Mouse (Mus musculus): ENCODE results near the gene Grm4. TPM values are rescaled to one million over a fixed set of nuclear protein-coding genes. Genes with fewer than 3 reads are reported as not detected.
A peak's percentile ranks its signal among the peaks of the same experiment; 100 is the strongest.

Gene Grm4
- total RNA-seq (2014; rRNA removed) (34.3 and 38.8 TPM in 2 replicates), polyA plus RNA-seq (2015; fragmentation: Nextera tagmentation; extraction: Ambion mirVana) (8.7 and 10.1 TPM in 2 replicates)

DNA sequence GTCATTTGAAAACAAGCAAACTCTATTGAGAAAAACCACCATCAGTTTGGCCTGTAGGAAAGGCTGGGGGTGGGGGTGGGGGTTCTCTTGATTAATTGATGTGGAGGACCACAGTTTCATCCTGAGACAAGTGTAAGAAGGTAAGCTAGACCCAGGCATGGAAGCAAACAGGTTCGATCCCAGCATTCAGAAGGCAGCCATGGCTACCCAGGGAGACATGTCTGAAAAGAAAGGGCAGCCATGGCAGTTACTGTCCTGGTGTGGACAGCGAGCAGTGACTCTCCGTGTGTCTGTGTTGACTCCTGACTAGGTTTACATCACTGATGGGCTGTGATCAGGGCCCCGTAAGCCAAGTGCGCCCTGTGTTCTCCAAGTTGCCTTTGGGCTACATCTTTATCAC, at the start of gene Grm4:
TSS of gene Grm4 (minus strand) at position 101 of the 400 bp plus-strand sequence.
- Histone ChIP-seq H3K9ac (replicated peaks; ENCODE audit: low read length) (no peak within 1 kb of the TSS), H3K27me3 (ENCODE audit: insufficient read depth, low read length) (peaks cover 11% of the 10 kb centered on the region), H3K4me2 (ENCODE audit: low read depth, low read length) (peak within 1 kb of the TSS; percentile 46), H3K4me1 (ENCODE audit: insufficient read depth, low read length) (no peaks in the 10 kb centered on the region; the same call in 1 of the 2 replicates), H3K9me3 (ENCODE audit: low read length) (no peaks in the 10 kb centered on the region), H3K36me3 (ENCODE audit: insufficient read depth, low read length) (no peaks in the 10 kb centered on the region), H3K27ac (no peak within 1 kb of the TSS), H3K4me3 (ENCODE audit: low read length) (0 out of 2 replicates have a peak within 1 kb of the TSS, but pooled peaks have one; percentile 10)
- ATAC-seq: no peak
- TF ChIP-seq CTCF (IDR thresholded peaks at IDR 0.05; ENCODE audit: low read depth): no peak
- no peak for DNase-seq (ENCODE audit: low spot score)
- 72% methylated on average over 5 of the region's 5 CpGs for WGBS

GRCm38 (mm10) chr17:27568228-27568627, 47.0 kb upstream of the Grm4 start:
- Histone ChIP-seq H3K4me3 (ENCODE audit: low read length) (no peak overlapping the region), H3K27ac (no peak overlapping the region), H3K4me1 (ENCODE audit: insufficient read depth, low read length) (peaks cover 10% of the 10 kb centered on the region), H3K9ac (replicated peaks; ENCODE audit: low read length) (no peak overlapping the region), H3K27me3 (ENCODE audit: insufficient read depth, low read length) (no peaks in the 10 kb centered on the region), H3K36me3 (ENCODE audit: insufficient read depth, low read length) (no peaks in the 10 kb centered on the region), H3K9me3 (ENCODE audit: low read length) (no peaks in the 10 kb centered on the region), H3K4me2 (ENCODE audit: low read depth, low read length) (no peak overlapping the region)
- DNase-seq (ENCODE audit: low spot score) (no peak), ATAC-seq (no peak)
- WGBS: 76% methylated on average over 5 of the region's 5 CpGs
- no peak for TF ChIP-seq CTCF (IDR thresholded peaks at IDR 0.05; ENCODE audit: low read depth)

- TF ChIP-seq CTCF (IDR thresholded peaks at IDR 0.05; ENCODE audit: low read depth): no peak
- ATAC-seq (no peak), DNase-seq (ENCODE audit: low spot score) (no peak)
- peak overlapping the region; percentile 65 for H3K4me3 ChIP-seq (ENCODE audit: low read length)
- 0% methylated on average over 13 of the region's 13 CpGs for WGBS
- peak overlapping the region; percentile 86 for H3K4me2 ChIP-seq (ENCODE audit: low read depth, low read length)
- peaks cover 10% of the 10 kb centered on the region for H3K4me1 ChIP-seq (ENCODE audit: insufficient read depth, low read length)
- H3K9ac ChIP-seq (replicated peaks; ENCODE audit: low read length): peak overlapping the region; percentile 63
- H3K27ac ChIP-seq: peak overlapping the region; percentile 83
- no peaks in the 10 kb centered on the region for H3K36me3 ChIP-seq (ENCODE audit: insufficient read depth, low read length)
- no peaks in the 10 kb centered on the region for H3K9me3 ChIP-seq (ENCODE audit: low read length)
- H3K27me3 ChIP-seq (ENCODE audit: insufficient read depth, low read length): no peaks in the 10 kb centered on the region
Observed at GRCm38 (mm10) chr17:27565942-27566267, 44.7 kb upstream of the Grm4 start.

- Histone ChIP-seq H3K36me3 (ENCODE audit: insufficient read depth, low read length) (no peaks in the 10 kb centered on the region), H3K4me1 (ENCODE audit: insufficient read depth, low read length) (peaks cover 10% of the 10 kb centered on the region), H3K4me3 (ENCODE audit: low read length) (peak within 1 kb of the TSS; percentile 65), H3K4me2 (ENCODE audit: low read depth, low read length) (peak within 1 kb of the TSS; percentile 86), H3K27ac (peak within 1 kb of the TSS; percentile 83), H3K9ac (replicated peaks; ENCODE audit: low read length) (peak within 1 kb of the TSS; percentile 63), H3K27me3 (ENCODE audit: insufficient read depth, low read length) (no peaks in the 10 kb centered on the region), H3K9me3 (ENCODE audit: low read length) (no peaks in the 10 kb centered on the region)
- DNase-seq (ENCODE audit: low spot score) (peak; percentile 95), ATAC-seq (peak; percentile 93)
- 0% methylated on average over 58 of the region's 58 CpGs for WGBS
- peak; percentile 52 for TF ChIP-seq CTCF (IDR thresholded peaks at IDR 0.05; ENCODE audit: low read depth)
Observed at GRCm38 (mm10) chr17:27565163-27565941, 44.1 kb upstream of the Grm4 start, which contains the start of gene AI413582. TSS of gene AI413582 (minus strand) at chr17:27565756.

- ATAC-seq (no peak; the same call in 1 of the 2 replicates), DNase-seq (ENCODE audit: low spot score) (peak; percentile 50)
- Histone ChIP-seq H3K27me3 (ENCODE audit: insufficient read depth, low read length) (no peaks in the 10 kb centered on the region), H3K4me3 (ENCODE audit: low read length) (peak overlapping the region; percentile 65), H3K9me3 (ENCODE audit: low read length) (no peaks in the 10 kb centered on the region), H3K9ac (replicated peaks; ENCODE audit: low read length) (peak overlapping the region; percentile 63), H3K27ac (peak overlapping the region; percentile 83), H3K4me2 (ENCODE audit: low read depth, low read length) (peak overlapping the region; percentile 86), H3K4me1 (ENCODE audit: insufficient read depth, low read length) (peaks cover 10% of the 10 kb centered on the region), H3K36me3 (ENCODE audit: insufficient read depth, low read length) (no peaks in the 10 kb centered on the region)
- WGBS: 16% methylated on average over 19 of the region's 20 CpGs
- TF ChIP-seq CTCF (IDR thresholded peaks at IDR 0.05; ENCODE audit: low read depth): peak; percentile 43
Observed at GRCm38 (mm10) chr17:27564391-27565162, 43.4 kb upstream of the Grm4 start.

- Histone ChIP-seq H3K27ac (no peak overlapping the region), H3K4me3 (ENCODE audit: low read length) (no peak overlapping the region), H3K4me2 (ENCODE audit: low read depth, low read length) (no peak overlapping the region), H3K9me3 (ENCODE audit: low read length) (no peaks in the 10 kb centered on the region), H3K9ac (replicated peaks; ENCODE audit: low read length) (peak overlapping the region; percentile 63; the same call in 1 of the 2 replicates), H3K36me3 (ENCODE audit: insufficient read depth, low read length) (no peaks in the 10 kb centered on the region), H3K27me3 (ENCODE audit: insufficient read depth, low read length) (no peaks in the 10 kb centered on the region), H3K4me1 (ENCODE audit: insufficient read depth, low read length) (peaks cover 14% of the 10 kb centered on the region)
- WGBS: 47% methylated on average over 7 of the region's 7 CpGs
- ATAC-seq (no peak), DNase-seq (ENCODE audit: low spot score) (no peak)
- no peak for TF ChIP-seq CTCF (IDR thresholded peaks at IDR 0.05; ENCODE audit: low read depth)
Observed at GRCm38 (mm10) chr17:27563771-27564244, 42.6 kb upstream of the Grm4 start.

All from hindbrain, postnatal 0 days (tissue).